Mouse (Mus musculus) liver, adult 2 months (tissue): ENCODE results near the gene Tsen54.

ENCODE experiments used
- CTCF ChIP-seq: fragments of 200-500 bp; IDR thresholded peaks from 2 replicates; pipeline ENCODE4 v1.5.1; 2011; ENCODE audit warnings: low read depth, low read length, control low read depth
- POLR2A ChIP-seq: fragments of 200-500 bp; IDR thresholded peaks from 2 replicates; pipeline ENCODE4 v1.6.1; 2011; ENCODE audit warnings: low read length, control low read depth; ENCODE audit not compliant: insufficient read depth; ENCODE audit errors: extremely low read depth

GRCm38 (mm10) chr11:115807971-115808370 lies 6.6 kb upstream of the Tsen54 start:
- TF ChIP-seq CTCF, result no peak
- no peak for TF ChIP-seq POLR2A
